Mouse (Mus musculus): Measurements from ENCODE around the gene Dennd2c. TPM values are rescaled to one million over a fixed set of nuclear protein-coding genes. Genes with fewer than 3 reads are reported as not detected.
"Not testable (repeated sequence)": the region's sequence is repeated elsewhere in the genome, so short reads cannot be mapped to it uniquely, and the experiment has no call there.

Dennd2c gene
- polyA plus RNA-seq, 1 experiment from 2014 or later = 3.0 TPM

GRCm38 (mm10) chr3:103140095-103140838 lies 37.9 kb downstream of the Dennd2c start:
- peak overlapping the region; percentile 71 for H3K27ac ChIP-seq (replicated peaks)
- H3K9ac ChIP-seq = peak overlapping the region; percentile 54
- H3K9me3 ChIP-seq; ATAC-seq (ENCODE audit: extremely low read depth, insufficient number of reproducible peaks, low FRiP score, low TSS enrichment); H3K27me3 ChIP-seq (replicated peaks): not testable (repeated sequence)
- 33% methylated on average over 11 of the region's 11 CpGs for WGBS
- peak overlapping the region; percentile 35 for H3K4me3 ChIP-seq
- H3K36me3 ChIP-seq = peaks cover 13% of the 10 kb centered on the region
- H3K4me1 ChIP-seq = peaks cover 20% of the 10 kb centered on the region
- peak overlapping the region; percentile 63 for H3K4me2 ChIP-seq

DNA sequence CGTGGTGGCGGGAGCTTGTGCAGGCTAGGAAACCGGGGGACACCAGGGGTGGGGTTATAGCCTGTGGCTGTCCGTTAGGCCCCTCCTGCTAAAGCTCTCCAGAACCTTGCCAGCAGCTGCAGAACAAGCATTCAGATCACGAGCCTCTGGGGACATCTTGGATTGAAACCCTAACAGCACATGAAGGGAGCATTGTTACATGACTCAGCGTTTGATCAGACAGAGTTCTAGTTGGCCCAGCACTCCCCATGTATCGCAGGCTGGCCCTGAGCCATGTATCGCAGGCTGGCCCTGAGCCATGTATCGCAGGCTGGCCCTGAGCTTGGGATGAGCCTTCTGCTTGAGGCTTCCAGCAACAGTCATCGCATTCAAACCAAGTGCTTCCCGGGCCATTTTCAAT lies 38.9 kb downstream of the Dennd2c start:
- Histone ChIP-seq H3K4me3 (no peak overlapping the region), H3K36me3 (peaks cover 13% of the 10 kb centered on the region), H3K27ac (replicated peaks) (no peak overlapping the region), H3K4me1 (peaks cover 20% of the 10 kb centered on the region), H3K4me2 (no peak overlapping the region), H3K9ac (no peak overlapping the region), H3K9me3 (no peaks in the 10 kb centered on the region), H3K27me3 (replicated peaks) (no peaks in the 10 kb centered on the region)
- no peak for ATAC-seq (ENCODE audit: extremely low read depth, insufficient number of reproducible peaks, low FRiP score, low TSS enrichment)
- 85% methylated on average over 11 of the region's 11 CpGs for WGBS

GRCm38 (mm10) chr3:103142366-103142765 lies 40.0 kb downstream of the Dennd2c start:
- H3K27ac ChIP-seq (replicated peaks) = no peak overlapping the region
- no peak for ATAC-seq (ENCODE audit: extremely low read depth, insufficient number of reproducible peaks, low FRiP score, low TSS enrichment)
- 71% methylated on average over 10 of the region's 10 CpGs for WGBS

GRCm38 (mm10) chr3:103145336-103145735 lies 42.9 kb downstream of the Dennd2c start:
- Histone ChIP-seq H3K27ac (replicated peaks) (no peak overlapping the region), H3K36me3 (peaks cover 27% of the 10 kb centered on the region), H3K9ac (no peak overlapping the region), H3K4me1 (0 out of 2 replicates have a peak, but pooled peaks cover 6% of the 10 kb centered on the region), H3K4me3 (no peak overlapping the region), H3K9me3 (no peaks in the 10 kb centered on the region), H3K27me3 (replicated peaks) (no peaks in the 10 kb centered on the region), H3K4me2 (no peak overlapping the region)
- ATAC-seq (ENCODE audit: extremely low read depth, insufficient number of reproducible peaks, low FRiP score, low TSS enrichment) = no peak
- WGBS = 79% methylated on average over 2 of the region's 2 CpGs

More at GRCm38 (mm10) chr3:103142366-103142765, 40.0 kb downstream of the Dennd2c start:
- no peak overlapping the region for H3K4me2 ChIP-seq
- peaks cover 20% of the 10 kb centered on the region for H3K4me1 ChIP-seq
- no peak overlapping the region for H3K4me3 ChIP-seq
- no peaks in the 10 kb centered on the region for H3K27me3 ChIP-seq (replicated peaks)
- H3K36me3 ChIP-seq = peaks cover 23% of the 10 kb centered on the region
- no peak overlapping the region for H3K9ac ChIP-seq
- H3K9me3 ChIP-seq = no peaks in the 10 kb centered on the region

- Histone ChIP-seq H3K27me3 (replicated peaks) (no peaks in the 10 kb centered on the region), H3K36me3 (peaks cover 32% of the 10 kb centered on the region), H3K4me1 (0 out of 2 replicates have a peak, but pooled peaks cover 6% of the 10 kb centered on the region), H3K4me2 (no peak overlapping the region), H3K4me3 (no peak overlapping the region), H3K9me3 (no peaks in the 10 kb centered on the region), H3K27ac (replicated peaks) (no peak overlapping the region), H3K9ac (no peak overlapping the region)
- WGBS = 78% methylated on average over 4 of the region's 4 CpGs
- no peak for ATAC-seq (ENCODE audit: extremely low read depth, insufficient number of reproducible peaks, low FRiP score, low TSS enrichment)
Measured at GRCm38 (mm10) chr3:103145791-103146190, 43.4 kb downstream of the Dennd2c start.

- no peak overlapping the region for H3K4me3 ChIP-seq
- 77% methylated on average over 23 of the region's 23 CpGs for WGBS
- H3K27ac ChIP-seq (replicated peaks) = no peak overlapping the region
- no peaks in the 10 kb centered on the region for H3K9me3 ChIP-seq
- H3K27me3 ChIP-seq (replicated peaks) = no peaks in the 10 kb centered on the region
- no peaks in the 10 kb centered on the region for H3K4me1 ChIP-seq
- H3K36me3 ChIP-seq = peaks cover 28% of the 10 kb centered on the region
- no peak overlapping the region for H3K4me2 ChIP-seq
- H3K9ac ChIP-seq = no peak overlapping the region
- ATAC-seq (ENCODE audit: extremely low read depth, insufficient number of reproducible peaks, low FRiP score, low TSS enrichment) = no peak
Measured at GRCm38 (mm10) chr3:103146330-103147166, 44.1 kb downstream of the Dennd2c start.

- WGBS = 73% methylated on average over 4 of the region's 4 CpGs
- Histone ChIP-seq H3K9me3 (no peaks in the 10 kb centered on the region), H3K27ac (replicated peaks) (no peak overlapping the region), H3K4me2 (no peak overlapping the region), H3K9ac (no peak overlapping the region), H3K36me3 (peaks cover 33% of the 10 kb centered on the region), H3K4me1 (no peaks in the 10 kb centered on the region), H3K4me3 (no peak overlapping the region), H3K27me3 (replicated peaks) (no peaks in the 10 kb centered on the region)
- no peak for ATAC-seq (ENCODE audit: extremely low read depth, insufficient number of reproducible peaks, low FRiP score, low TSS enrichment)
Measured at GRCm38 (mm10) chr3:103147775-103148174, 45.4 kb downstream of the Dennd2c start.

DNA sequence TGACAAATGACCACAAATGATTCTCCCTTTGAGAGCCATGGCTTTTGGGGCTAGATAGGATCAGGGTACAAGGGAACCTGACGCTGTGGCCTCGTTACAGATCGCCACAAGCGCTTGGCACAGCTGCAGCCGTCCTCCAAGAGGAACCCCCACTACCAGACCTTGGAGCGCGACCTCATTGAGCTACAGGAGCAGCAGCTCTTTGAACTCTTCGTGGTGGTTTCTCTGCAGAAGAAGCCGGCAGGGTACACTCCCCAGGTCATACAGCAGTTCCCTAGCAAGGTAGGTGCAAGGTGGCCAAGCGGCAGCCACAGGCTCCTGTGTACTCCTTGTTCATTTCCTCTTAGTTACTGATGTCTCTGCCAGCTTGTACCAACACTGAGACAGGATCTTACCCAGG lies 46.5 kb downstream of the Dennd2c start:
- no peak overlapping the region for H3K27ac ChIP-seq (replicated peaks)
- no peak overlapping the region for H3K4me2 ChIP-seq
- H3K4me1 ChIP-seq = no peaks in the 10 kb centered on the region
- no peaks in the 10 kb centered on the region for H3K27me3 ChIP-seq (replicated peaks)
- no peak overlapping the region for H3K9ac ChIP-seq
- no peak overlapping the region for H3K4me3 ChIP-seq
- ATAC-seq (ENCODE audit: extremely low read depth, insufficient number of reproducible peaks, low FRiP score, low TSS enrichment) = no peak
- peaks cover 45% of the 10 kb centered on the region for H3K36me3 ChIP-seq
- no peaks in the 10 kb centered on the region for H3K9me3 ChIP-seq
- WGBS = 86% methylated on average over 10 of the region's 10 CpGs

- Histone ChIP-seq H3K4me1 (no peaks in the 10 kb centered on the region), H3K4me2 (no peak overlapping the region), H3K9me3 (no peaks in the 10 kb centered on the region), H3K36me3 (peaks cover 71% of the 10 kb centered on the region), H3K27ac (replicated peaks) (no peak overlapping the region), H3K27me3 (replicated peaks) (no peaks in the 10 kb centered on the region), H3K9ac (no peak overlapping the region), H3K4me3 (no peak overlapping the region)
- no peak for ATAC-seq (ENCODE audit: extremely low read depth, insufficient number of reproducible peaks, low FRiP score, low TSS enrichment)
Measured at GRCm38 (mm10) chr3:103153761-103154160, 51.4 kb downstream of the Dennd2c start.

DNA sequence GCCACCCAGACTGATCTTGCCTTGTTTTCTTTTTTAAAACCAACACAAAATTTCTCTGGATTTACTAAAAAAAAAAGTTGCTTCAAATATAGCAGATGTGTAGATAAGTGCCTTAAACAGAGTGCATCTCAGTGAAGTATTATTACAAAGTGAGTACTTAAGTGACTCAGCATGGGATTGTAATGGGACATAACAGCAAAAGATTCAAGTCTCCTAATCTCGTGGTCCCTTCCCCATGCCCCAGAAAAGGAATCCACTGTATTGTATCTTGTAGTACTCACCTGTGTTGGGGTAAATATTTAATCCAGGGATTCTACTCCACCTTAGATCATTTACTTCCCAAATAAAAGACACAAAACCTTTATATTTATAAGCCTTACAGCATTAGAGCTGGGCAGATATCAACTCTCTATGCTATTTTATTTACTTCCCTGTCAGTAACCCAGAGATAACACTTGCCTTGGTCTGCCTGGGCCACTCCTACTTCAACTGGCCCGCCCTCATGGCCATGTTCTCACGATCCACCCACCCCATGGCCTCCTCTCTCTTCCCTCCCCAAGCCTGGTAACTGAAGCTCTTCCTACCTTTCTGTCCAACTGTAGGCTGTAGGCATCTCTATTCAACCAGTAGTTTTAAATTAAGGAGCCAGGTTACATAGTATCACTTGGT lies 57.0 kb downstream of the Dennd2c start:
- 40% methylated on average over 3 of the region's 3 CpGs for WGBS
- no peak for ATAC-seq (ENCODE audit: extremely low read depth, insufficient number of reproducible peaks, low FRiP score, low TSS enrichment)
- Histone ChIP-seq H3K4me1 (no peaks in the 10 kb centered on the region), H3K27me3 (replicated peaks) (no peaks in the 10 kb centered on the region), H3K9me3 (no peaks in the 10 kb centered on the region), H3K36me3 (peaks cover 36% of the 10 kb centered on the region), H3K27ac (replicated peaks) (no peak overlapping the region), H3K9ac (no peak overlapping the region), H3K4me2 (no peak overlapping the region), H3K4me3 (no peak overlapping the region)

GRCm38 (mm10) chr3:103169771-103170170 lies 67.4 kb downstream of the Dennd2c start:
- H3K27ac ChIP-seq (replicated peaks) = no peak overlapping the region
- WGBS = 16% methylated on average over 4 of the region's 4 CpGs
- no peak overlapping the region for H3K4me2 ChIP-seq
- no peaks in the 10 kb centered on the region for H3K27me3 ChIP-seq (replicated peaks)
- peaks cover 44% of the 10 kb centered on the region for H3K36me3 ChIP-seq
- H3K9ac ChIP-seq = no peak overlapping the region
- H3K9me3 ChIP-seq = no peaks in the 10 kb centered on the region
- H3K4me1 ChIP-seq = peaks cover 17% of the 10 kb centered on the region
- ATAC-seq (ENCODE audit: extremely low read depth, insufficient number of reproducible peaks, low FRiP score, low TSS enrichment) = no peak
- H3K4me3 ChIP-seq = no peak overlapping the region

All from heart, embryonic 13.5 days (tissue).